Mouse (Mus musculus): ENCODE data around the gene Mrpl54.

- TF ChIP-seq POLR2A (IDR thresholded peaks at IDR 0.05; ENCODE audit: insufficient read depth, low read depth, low read length) (no peak), EP300 (IDR thresholded peaks at IDR 0.05; ENCODE audit: insufficient read depth, low read depth, low read length) (no peak)
Measured at GRCm38 (mm10) chr10:81240876-81241275, 25.9 kb downstream of the Mrpl54 start.

Measured in heart, adult 2 months (tissue).